Mouse (Mus musculus) lung, postnatal 0 days (tissue): ENCODE data around the gene Zbtb9.

ENCODE experiments used
- CTCF ChIP-seq: IDR thresholded peaks from 2 replicates; pipeline ENCODE4 v1.5.1; 2016; ENCODE audit warnings: antibody characterized with exemption, mild to moderate bottlenecking
- EP300 ChIP-seq: IDR thresholded peaks from 2 replicates; pipeline ENCODE4 v1.6.1; 2016; ENCODE audit warnings: antibody characterized with exemption, mild to moderate bottlenecking, control low read depth

- TF ChIP-seq EP300 (no peak), CTCF (no peak)
These were observed 78.5 kb downstream of the Zbtb9 start for GRCm38 (mm10) chr17:27051514-27051913.
